Mouse (Mus musculus) bone marrow, adult 2 months (tissue): ENCODE results near the gene Ttc39b.

Experiments
- CTCF ChIP-seq: fragments of 200-500 bp; IDR thresholded peaks from 2 replicates; pipeline ENCODE4 v1.5.1; 2011; ENCODE audit warnings: low read length, control low read depth; ENCODE audit not compliant: control insufficient read depth, insufficient read depth
- POLR2A ChIP-seq: fragments of 200-500 bp; IDR thresholded peaks from 2 replicates; pipeline ENCODE4 v1.6.1; 2011; ENCODE audit warnings: low read depth, mild to moderate bottlenecking, control low read depth, low read length, borderline replicate concordance; ENCODE audit not compliant: control insufficient read depth

DNA sequence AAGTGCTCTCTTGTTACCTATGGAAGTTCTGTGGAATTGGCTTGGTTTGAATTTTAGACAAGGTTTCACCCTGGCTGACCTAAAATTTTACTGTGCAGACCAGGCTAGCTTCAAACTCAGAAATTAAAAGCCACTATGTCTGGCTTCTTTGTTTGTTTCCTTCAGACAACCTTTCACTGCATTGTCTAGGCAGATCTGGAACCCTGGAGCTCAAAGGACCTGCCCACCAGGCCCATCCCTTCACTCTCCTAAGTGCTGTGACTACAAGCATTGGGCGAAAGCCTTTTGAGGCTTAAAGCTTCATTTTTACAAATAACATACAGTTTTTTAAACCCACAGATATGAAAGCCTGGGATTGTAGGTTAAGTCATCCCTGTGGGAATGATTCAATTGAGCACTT is 22.3 kb downstream of the Ttc39b start:
- TF ChIP-seq CTCF, result no peak
- TF ChIP-seq POLR2A, result no peak
